Mouse (Mus musculus) kidney, adult 2 months (tissue): ENCODE measurements around the gene Unc5a. TPM values are rescaled to one million over a fixed set of nuclear protein-coding genes. Genes with fewer than 3 reads are reported as not detected.
A peak's percentile ranks its signal among the peaks of the same experiment; 100 is the strongest.

Source experiments
- DNase-seq: peaks from one replicate; pipeline ENCODE4 v3.0.0; 2021
- H3K27ac ChIP-seq: fragments of 200-500 bp; 2 replicates; pipeline ENCODE4 v1.5.1; 2012; ENCODE audit warnings: low read depth, low read length, control low read depth, inconsistent platforms; ENCODE audit not compliant: insufficient read depth
- H3K27me3 ChIP-seq: fragments of 200-500 bp; replicated peaks from 2 replicates; pipeline ENCODE4 v1.6.1; 2012; ENCODE audit warnings: mild to moderate bottlenecking, moderate library complexity, low read length, inconsistent platforms; ENCODE audit not compliant: control insufficient read depth, insufficient read depth
- H3K36me3 ChIP-seq: fragments of 200-500 bp; 2 replicates; pipeline ENCODE4 v1.6.1; 2012; ENCODE audit warnings: mild to moderate bottlenecking, moderate library complexity, low read length, inconsistent platforms; ENCODE audit not compliant: control insufficient read depth, insufficient read depth
- H3K4me1 ChIP-seq: fragments of 200-500 bp; 2 replicates; pipeline ENCODE4 v1.6.1; 2011; ENCODE audit warnings: low read length; ENCODE audit not compliant: control insufficient read depth, insufficient read depth
- H3K4me3 ChIP-seq: fragments of 200-500 bp; 2 replicates; pipeline ENCODE4 v1.5.1; 2011; ENCODE audit warnings: mild to moderate bottlenecking, low read depth, low read length, control low read depth; ENCODE audit not compliant: insufficient read depth
- CTCF ChIP-seq: fragments of 200-500 bp; conservative IDR thresholded peaks from 2 replicates; pipeline ENCODE4 v1.5.1; 2011; ENCODE audit warnings: low read depth, mild to moderate bottlenecking, control low read depth, low read length, moderate library complexity, mixed read lengths; ENCODE audit not compliant: insufficient read depth, insufficient read length
- POLR2A ChIP-seq: fragments of 200-500 bp; IDR thresholded peaks from one replicate; pipeline ENCODE4 v1.6.1; 2011; ENCODE audit warnings: low read depth, low read length, control low read depth
- WGBS: fragments of 180-500 bp; shearing (Covaris S2); methylation state at CpG from one replicate; pipeline ENCODE4 v1.1.7; 2018; 5-methylcytosine and 5-hydroxymethylcytosine counted together
- polyA plus RNA-seq: library from polyadenylated mRNA; depleted of rRNA; stranded (reverse); fragments of >200 nt; gene quantifications from 2 replicates; pipeline ENCODE4 v1.2.3, GENCODE M21; 2012; rRNA removed

Gene Unc5a
- polyA plus RNA-seq, 1 experiment, result 3.1 TPM

DNA sequence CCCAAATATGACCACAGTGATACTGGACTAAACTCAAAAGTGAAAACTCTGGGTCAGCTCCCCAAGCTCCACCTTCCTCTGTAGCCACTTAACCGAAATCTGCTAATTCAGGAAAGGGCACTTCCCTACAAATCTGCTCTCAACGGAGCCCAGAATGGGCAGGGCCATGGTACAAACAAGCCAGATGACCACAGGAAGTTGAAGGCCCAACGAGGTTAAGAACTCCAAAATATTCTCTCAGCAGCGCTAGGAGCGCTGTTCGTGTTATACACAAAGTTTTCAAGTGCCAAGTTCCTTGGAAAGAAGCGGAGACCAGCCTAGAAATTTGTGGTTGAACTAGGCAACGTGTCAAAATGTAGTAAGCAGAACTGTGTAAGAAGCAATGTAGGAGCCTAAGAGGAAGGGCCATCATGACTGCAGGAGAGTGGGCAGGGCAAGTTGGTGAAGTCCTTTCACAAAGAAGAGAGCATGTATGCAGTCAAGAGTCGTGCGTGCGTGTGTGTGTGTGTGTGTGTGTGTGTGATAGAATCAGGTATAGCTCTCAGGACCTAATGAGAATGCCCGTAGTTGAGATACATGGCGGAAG, 72.1 kb downstream of the Unc5a start, which contains the start of gene Hk3:
Hk3 (minus strand) TSS at position 192 of the 586 bp plus-strand sequence.
- no peak for TF ChIP-seq POLR2A
- no peak for TF ChIP-seq CTCF
- Histone ChIP-seq H3K27ac (no peak within 1 kb of the TSS), H3K4me1 (no peaks in the 10 kb centered on the region), H3K27me3 (no peaks in the 10 kb centered on the region), H3K4me3 (no peak within 1 kb of the TSS), H3K36me3 (no peaks in the 10 kb centered on the region; the same call in 1 of the 2 replicates)
- peak; percentile 20 for DNase-seq
- 79% methylated on average over 13 of the region's 13 CpGs for WGBS

DNA sequence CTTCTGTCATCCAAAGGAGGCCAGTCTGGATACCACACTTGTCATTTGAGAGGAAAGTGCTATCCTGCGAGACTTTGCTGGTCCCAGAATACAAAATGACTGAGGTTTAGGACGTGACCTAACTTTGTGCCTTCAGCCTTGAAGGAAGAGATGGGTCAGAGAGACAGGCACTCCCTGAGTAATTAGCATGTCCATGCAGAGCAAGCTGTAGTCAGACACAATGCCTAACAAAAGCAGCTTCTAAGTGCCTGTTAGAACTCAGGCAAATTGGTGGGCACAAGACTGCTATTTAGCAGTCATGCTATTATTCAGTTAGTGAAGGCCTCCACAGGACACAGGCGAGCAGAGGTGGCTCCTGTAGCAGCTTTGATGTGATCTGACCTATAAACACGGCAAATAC, 73.0 kb downstream of the Unc5a start:
- 49% methylated on average over 4 of the region's 4 CpGs for WGBS
- TF ChIP-seq CTCF (no peak), POLR2A (no peak)
- no peak for DNase-seq
- peak overlapping the region; percentile 17; the same call in 1 of the 2 replicates for H3K4me3 ChIP-seq
- no peaks in the 10 kb centered on the region for H3K4me1 ChIP-seq
- H3K36me3 ChIP-seq, result no peaks in the 10 kb centered on the region; the same call in 1 of the 2 replicates
- H3K27ac ChIP-seq, result no peak overlapping the region
- no peaks in the 10 kb centered on the region for H3K27me3 ChIP-seq

DNA sequence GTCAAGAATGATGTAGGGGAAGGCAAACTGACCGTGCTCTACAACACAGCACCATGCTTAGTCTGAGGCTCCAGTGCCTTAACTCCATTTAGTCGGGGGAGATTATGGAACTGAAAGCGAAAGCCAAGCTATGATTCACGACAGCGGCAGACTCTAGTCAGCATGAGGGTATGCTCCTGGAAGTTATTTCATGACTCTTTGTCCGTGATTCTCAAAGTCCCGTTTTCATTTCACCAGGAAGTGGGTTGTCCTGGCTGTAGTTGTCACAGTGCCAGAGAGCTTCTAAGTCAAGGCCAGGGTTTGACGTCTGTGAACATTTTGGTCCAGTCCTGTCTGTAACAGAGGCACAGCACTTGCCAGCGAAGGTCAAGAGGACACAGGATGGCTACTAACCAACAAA, 73.5 kb downstream of the Unc5a start:
- Histone ChIP-seq H3K27ac (no peak overlapping the region), H3K4me3 (peak overlapping the region; percentile 17; the same call in 1 of the 2 replicates), H3K4me1 (no peaks in the 10 kb centered on the region), H3K27me3 (no peaks in the 10 kb centered on the region), H3K36me3 (peaks cover under 1% of the 10 kb centered on the region)
- TF ChIP-seq CTCF, result no peak
- TF ChIP-seq POLR2A, result no peak
- WGBS, result 52% methylated on average over 9 of the region's 9 CpGs
- peak; percentile 47 for DNase-seq

DNA sequence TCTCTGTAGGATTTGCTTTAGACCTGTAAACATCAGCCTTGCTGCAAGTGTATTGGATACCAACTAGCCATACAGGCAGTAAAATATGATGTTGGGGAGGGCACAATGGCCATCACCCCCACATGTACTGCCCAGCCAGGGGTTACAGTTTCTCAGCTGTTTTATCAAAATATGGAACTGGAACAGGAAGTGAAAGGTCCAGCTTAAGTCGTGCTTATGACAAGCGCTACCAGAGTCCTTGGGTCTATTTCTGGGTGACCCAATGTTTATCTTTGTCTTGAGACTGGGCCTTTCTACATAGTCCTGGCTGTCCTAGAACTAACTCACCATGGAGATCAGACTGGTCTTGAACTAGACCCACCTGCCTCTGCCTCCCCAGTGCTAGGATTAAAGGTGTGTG, 75.0 kb downstream of the Unc5a start:
- peaks cover 4% of the 10 kb centered on the region for H3K36me3 ChIP-seq
- H3K27me3 ChIP-seq, result no peaks in the 10 kb centered on the region
- no peak overlapping the region for H3K4me3 ChIP-seq
- DNase-seq, result no peak
- no peaks in the 10 kb centered on the region for H3K4me1 ChIP-seq
- TF ChIP-seq CTCF (no peak), POLR2A (no peak)
- H3K27ac ChIP-seq, result no peak overlapping the region
- 83% methylated on average over 2 of the region's 2 CpGs for WGBS

DNA sequence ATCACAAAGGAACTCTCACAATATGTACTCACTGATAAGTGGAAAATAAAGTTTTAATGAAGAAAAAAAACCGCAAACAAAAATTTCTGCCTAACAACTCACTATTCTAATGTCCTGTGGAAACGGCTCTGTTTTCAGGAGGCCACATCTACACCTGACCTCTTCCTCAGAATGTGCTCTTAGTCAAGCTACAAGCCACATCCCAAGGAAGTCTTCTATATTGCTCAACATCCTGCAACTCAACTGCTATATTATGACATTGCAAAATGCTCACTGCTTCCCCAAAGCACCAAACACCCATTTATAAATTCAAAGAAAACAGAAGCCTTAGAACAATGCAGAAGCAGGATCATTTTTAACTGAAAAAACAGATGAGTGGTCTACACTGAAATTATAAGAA, 90.8 kb downstream of the Unc5a start:
- no peaks in the 10 kb centered on the region for H3K4me1 ChIP-seq
- TF ChIP-seq POLR2A (no peak), CTCF (no peak)
- no peak overlapping the region for H3K4me3 ChIP-seq
- no peaks in the 10 kb centered on the region for H3K27me3 ChIP-seq
- no peak overlapping the region for H3K27ac ChIP-seq
- 87% methylated on average over 2 of the region's 2 CpGs for WGBS
- H3K36me3 ChIP-seq, result no peaks in the 10 kb centered on the region; the same call in 1 of the 2 replicates
- no peak for DNase-seq

DNA sequence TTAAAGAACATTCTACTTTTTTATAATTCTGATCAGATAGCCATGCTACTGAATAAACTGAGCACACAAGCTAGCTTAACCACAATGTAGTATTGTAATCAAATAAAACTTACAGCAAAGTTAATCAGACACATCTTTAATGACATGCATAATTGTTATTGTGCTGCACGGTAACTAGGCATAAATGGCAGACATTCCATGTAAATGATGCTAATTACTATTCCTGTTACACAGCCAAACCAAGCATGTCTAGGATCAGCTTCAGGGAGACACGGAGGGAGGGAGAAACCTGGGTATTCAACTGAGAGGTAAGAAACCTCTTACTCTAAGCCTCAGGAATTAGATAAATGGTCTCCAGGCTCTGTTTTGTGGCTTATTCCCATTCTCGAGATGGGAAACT, 98.5 kb downstream of the Unc5a start:
- no peaks in the 10 kb centered on the region for H3K4me1 ChIP-seq
- DNase-seq, result no peak
- no peaks in the 10 kb centered on the region for H3K27me3 ChIP-seq
- H3K4me3 ChIP-seq, result no peak overlapping the region
- TF ChIP-seq POLR2A (no peak), CTCF (no peak)
- H3K36me3 ChIP-seq, result peaks cover 3% of the 10 kb centered on the region
- WGBS, result 73% methylated on average over 3 of the region's 3 CpGs
- H3K27ac ChIP-seq, result no peak overlapping the region

Other genes with a start within 250 kb of the Unc5a start
- 31.3 and 37.9 TPM in 2 replicates for gene Cdhr2, start 247.9 kb upstream of the Unc5a start, polyA plus RNA-seq
- gene Gprin1, start 199.5 kb upstream of the Unc5a start, polyA plus RNA-seq, result 0.03 and 0.04 TPM in 2 replicates
- 0.15 and 0.41 TPM in 2 replicates for gene Sncb, start 182.8 kb upstream of the Unc5a start, polyA plus RNA-seq
- not detected in 2 replicates for gene Eif4e1b, start 165.4 kb upstream of the Unc5a start, polyA plus RNA-seq
- 10.0 and 12.6 TPM in 2 replicates for gene Tspan17, start 160.0 kb upstream of the Unc5a start, polyA plus RNA-seq
- gene Hk3, start 72.0 kb downstream of the Unc5a start, polyA plus RNA-seq, result 0.75 and 1.0 TPM in 2 replicates
- 5.1 and 6.5 TPM in 2 replicates for gene Uimc1, start 150.9 kb downstream of the Unc5a start, polyA plus RNA-seq
- 13.7 TPM in 2 replicates for gene Zfp346, start 155.9 kb downstream of the Unc5a start, polyA plus RNA-seq
- not detected in 2 replicates for gene Gm17617, start 184.1 kb downstream of the Unc5a start, polyA plus RNA-seq
- 35.3 and 43.5 TPM in 2 replicates for gene Fgfr4, start 203.2 kb downstream of the Unc5a start, polyA plus RNA-seq